Mouse (Mus musculus): Measurements from ENCODE around the gene Arhgef3. TPM values are rescaled to one million over a fixed set of nuclear protein-coding genes. Genes with fewer than 3 reads are reported as not detected.

Arhgef3 gene
- total RNA-seq, 2 experiments from 2014 or later: 8.1 to 10.9 TPM

DNA sequence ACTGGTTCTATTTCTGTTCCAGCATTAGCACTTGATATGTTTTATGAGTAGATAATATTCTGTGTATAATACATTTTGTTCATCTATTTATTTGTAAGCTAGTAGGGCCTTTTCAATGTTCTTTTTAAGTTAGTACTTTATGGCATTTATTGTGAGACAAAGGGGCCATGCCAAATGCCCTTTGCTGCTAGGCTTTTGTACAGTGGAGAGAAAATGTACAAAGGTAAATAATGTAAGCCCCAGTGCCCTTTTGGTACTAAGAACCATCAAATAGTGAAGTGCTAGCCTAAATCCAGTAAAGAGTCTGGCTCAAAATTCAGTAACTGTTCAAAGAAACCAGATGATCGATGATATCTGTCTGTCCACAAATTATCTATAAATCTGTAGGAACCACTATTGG lies 307.6 kb downstream of the Arhgef3 start:
- DNase-seq: no peak

DNA sequence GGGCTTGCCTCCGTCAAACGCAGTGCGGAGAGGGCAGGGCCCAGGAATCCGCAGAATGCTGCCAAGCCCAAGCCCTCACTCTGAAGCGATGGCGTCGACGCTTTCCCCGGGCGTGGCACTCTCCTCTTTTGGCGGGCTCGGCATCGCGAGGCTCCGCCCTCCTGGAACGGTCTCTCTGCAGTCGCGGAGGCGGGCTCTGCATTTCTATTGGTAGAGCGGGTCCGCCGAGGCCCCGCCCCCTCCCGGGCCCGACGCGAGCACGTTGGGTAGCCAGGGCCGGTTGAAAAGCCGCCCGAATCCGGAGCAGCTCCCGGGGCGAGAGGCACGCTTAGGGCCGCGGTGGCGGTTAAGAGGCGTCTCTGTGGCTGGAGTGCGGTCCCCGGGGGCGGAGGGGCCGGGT lies 313.9 kb downstream of the Arhgef3 start, which contains the start of gene Fam208a:
TSS of gene Fam208a (plus strand) at position 262 of the 400 bp plus-strand sequence.
- DNase-seq: peak; percentile 94

DNA sequence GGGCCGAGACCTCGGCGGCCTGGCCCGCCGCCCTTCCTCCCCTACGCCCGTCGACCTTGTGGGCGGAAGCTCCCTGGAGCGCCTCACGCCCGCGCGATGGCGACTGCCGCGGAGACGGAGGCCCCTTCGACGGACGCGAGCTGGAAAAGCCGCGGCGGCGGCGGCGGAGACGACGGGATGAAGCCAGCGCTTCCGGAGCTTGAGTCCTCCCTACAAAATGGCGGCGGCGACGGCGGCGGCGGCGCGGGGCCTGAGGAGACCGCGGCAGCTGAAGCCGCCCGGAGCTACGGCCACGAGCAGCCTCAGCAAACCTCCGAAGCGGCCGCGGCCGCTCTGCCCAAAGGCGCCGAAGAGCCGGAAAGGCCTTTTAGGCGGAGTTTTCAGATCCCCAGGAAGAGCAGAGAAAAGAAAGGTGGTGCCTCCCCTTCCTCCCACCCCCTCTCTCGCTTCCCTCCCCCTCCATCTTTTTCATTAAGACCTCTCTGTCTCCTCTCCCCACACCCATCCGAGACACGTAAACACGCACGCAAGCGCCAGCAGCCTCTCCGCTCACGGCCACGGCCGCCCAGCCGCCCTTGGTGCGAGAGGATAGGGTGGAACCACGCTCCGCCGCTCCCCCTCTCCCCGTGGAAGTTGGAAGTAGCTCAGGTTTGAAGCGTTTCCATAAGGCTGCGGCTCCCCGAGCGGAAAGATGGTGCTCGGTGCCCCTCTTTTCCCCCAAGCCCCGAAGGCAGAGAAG lies 314.4 kb downstream of the Arhgef3 start:
- peak; percentile 85 for DNase-seq

GRCm38 (mm10) chr14:27430280-27430679 lies 315.6 kb downstream of the Arhgef3 start:
- no peak for DNase-seq

DNA sequence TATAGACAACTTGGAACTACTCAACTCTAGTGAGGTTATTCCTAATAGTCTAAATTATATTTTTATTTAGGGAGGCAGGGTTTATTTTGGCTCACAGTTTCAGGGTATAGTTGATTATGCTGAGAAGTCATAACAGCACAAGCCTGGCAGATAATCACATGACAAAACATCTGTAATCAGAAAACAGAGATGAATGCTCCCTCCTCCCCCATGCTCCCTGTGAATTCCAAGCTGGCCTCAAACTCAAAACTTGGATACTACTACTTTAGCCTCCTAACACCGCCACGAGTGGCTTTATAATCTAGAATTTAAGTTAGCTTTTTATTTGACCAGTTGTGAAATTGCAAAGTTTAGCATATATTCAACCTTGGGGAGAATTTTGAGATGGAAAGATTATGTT lies 317.4 kb downstream of the Arhgef3 start:
- no peak for DNase-seq

DNA sequence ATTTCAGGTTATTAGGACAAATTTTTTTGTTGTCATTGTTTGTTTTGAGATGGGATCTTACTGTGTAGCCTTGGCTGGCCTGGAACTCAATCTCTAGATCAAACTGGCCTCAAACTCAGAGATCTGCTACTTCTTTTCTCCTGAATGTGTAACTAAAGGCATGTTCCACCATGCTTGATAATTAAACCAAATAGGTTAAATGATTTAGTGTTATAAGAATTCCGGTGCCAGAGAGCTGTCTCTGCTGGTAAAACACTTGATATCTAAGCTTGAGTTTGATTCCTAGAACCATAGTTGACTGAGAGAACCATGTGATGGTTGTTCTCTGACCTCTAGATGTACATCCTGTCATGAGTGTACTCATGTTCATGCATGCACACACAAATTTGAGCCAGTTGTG lies 321.4 kb downstream of the Arhgef3 start:
- no peak for DNase-seq

DNA sequence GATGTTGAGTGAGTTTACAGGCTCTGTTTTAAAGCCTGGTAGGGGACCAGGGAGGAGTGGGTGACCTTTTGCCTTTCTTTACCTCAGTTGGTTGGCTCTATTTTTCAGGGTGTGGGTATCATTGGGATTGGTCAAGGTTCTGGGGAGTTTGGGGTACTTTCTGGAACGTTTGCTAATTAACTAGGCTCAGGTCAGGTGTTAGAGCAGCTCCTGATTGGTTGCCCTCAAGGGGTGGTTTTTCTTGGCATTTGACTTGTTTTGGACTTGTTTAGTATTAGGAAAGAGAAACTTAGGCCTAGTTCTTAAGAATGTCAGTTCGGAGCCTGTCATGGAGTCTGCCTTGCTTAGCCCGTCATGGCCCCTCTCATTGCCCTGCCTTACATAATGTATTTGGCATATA lies 322.1 kb downstream of the Arhgef3 start:
- no peak for DNase-seq

DNA sequence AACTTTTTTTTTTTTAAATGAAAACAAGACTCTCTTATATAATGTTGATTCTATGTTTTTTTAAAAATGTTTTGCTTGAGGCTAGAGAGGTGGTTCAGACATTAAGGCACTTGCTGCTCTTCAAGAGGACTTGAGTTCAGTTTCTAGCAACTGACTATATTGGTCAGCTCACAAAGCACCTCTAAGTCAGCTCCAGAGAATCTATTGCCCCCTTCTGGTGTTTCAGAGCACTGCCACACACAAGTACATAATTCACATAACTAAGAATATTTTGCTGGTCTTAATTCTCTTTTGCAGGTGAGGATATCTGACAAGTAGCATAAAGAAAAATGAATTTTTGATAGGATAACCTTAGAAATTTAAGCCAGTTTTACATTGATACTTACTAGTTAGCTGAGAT lies 326.2 kb downstream of the Arhgef3 start:
- DNase-seq: no peak

- no peak for DNase-seq
Observed at GRCm38 (mm10) chr14:27444851-27445281, 330.2 kb downstream of the Arhgef3 start.

DNA sequence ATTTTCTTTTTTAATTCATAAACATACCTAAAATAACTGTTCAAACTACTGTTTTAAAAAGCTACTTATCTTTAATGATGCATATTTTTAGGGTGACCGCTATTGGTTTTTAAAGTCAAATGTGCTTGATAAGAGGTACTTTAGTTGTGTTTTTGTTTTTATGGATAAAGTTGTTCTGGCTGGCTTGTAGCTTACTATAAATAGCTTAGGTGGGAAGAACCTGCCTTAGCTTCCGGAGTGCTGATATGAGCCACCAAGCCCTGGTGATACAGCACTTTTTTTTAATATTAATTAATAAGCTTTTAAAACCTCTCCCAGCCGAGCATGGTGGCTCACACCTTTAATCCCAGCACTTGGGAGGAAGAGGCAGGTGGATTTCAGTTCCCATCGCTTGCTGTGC lies 332.3 kb downstream of the Arhgef3 start:
- DNase-seq: no peak

Small RNA genes lying within 50 kb of the gene (microRNA-seq; reads per million reads assigned to microRNA genes)
- gene Gm23633 (ENCODE audit: borderline replicate concordance in 2 of 2): 0 reads per million in 2 experiments

Other genes starting within 250 kb of the Arhgef3 start
- gene Asb14, start 220.3 kb upstream of the Arhgef3 start, total RNA-seq (2021): 100 to 1,000 TPM in 1 of 2 experiments, 10 to 100 TPM in 1; 55.2 to 102 TPM
- gene Appl1, start 143.7 kb upstream of the Arhgef3 start, total RNA-seq (2021): 10 to 100 TPM; 15.9 to 17.3 TPM
- gene Hesx1, start 120.5 kb upstream of the Arhgef3 start, total RNA-seq (2021): not detected
- 1 to 10 TPM; 2.1 to 2.4 TPM for gene Il17rd, start 76.0 kb upstream of the Arhgef3 start, total RNA-seq (2021)

All from gastrocnemius, postnatal 25 days (tissue).